Mouse (Mus musculus): ENCODE measurements around the gene Nek7. TPM values are rescaled to one million over a fixed set of nuclear protein-coding genes. Genes with fewer than 3 reads are reported as not detected.

The Nek7 gene
- polyA plus RNA-seq, 1 experiment = 30.6 TPM

GRCm38 (mm10) chr1:138560733-138561132 is 59.2 kb downstream of the Nek7 start:
- Histone ChIP-seq H3K4me1 (ENCODE audit: control insufficient read depth, insufficient read depth, low read length) (no peaks in the 10 kb centered on the region), H3K27ac (ENCODE audit: insufficient read depth, low read length) (no peak overlapping the region), H3K27me3 (ENCODE audit: control insufficient read depth, insufficient read depth, low read length, poor library complexity, severe bottlenecking) (no peaks in the 10 kb centered on the region), H3K36me3 (ENCODE audit: control insufficient read depth, insufficient read depth, low read length, poor library complexity, severe bottlenecking) (no peaks in the 10 kb centered on the region), H3K4me3 (ENCODE audit: low read depth, low read length) (no peak overlapping the region), H3K9me3 (replicated peaks; ENCODE audit: control insufficient read depth, insufficient read depth, low read length, poor library complexity, severe bottlenecking) (no peaks in the 10 kb centered on the region), H3K9ac (ENCODE audit: low read depth, poor library complexity, severe bottlenecking) (no peak overlapping the region)
- TF ChIP-seq EP300 (IDR thresholded peaks at IDR 0.05; ENCODE audit: insufficient read depth, low read depth, low read length) (no peak), POLR2A (IDR thresholded peaks at IDR 0.05; ENCODE audit: insufficient read depth, low read length) (no peak), CTCF (IDR thresholded peaks at IDR 0.05; ENCODE audit: low read depth, low read length) (no peak)

DNA sequence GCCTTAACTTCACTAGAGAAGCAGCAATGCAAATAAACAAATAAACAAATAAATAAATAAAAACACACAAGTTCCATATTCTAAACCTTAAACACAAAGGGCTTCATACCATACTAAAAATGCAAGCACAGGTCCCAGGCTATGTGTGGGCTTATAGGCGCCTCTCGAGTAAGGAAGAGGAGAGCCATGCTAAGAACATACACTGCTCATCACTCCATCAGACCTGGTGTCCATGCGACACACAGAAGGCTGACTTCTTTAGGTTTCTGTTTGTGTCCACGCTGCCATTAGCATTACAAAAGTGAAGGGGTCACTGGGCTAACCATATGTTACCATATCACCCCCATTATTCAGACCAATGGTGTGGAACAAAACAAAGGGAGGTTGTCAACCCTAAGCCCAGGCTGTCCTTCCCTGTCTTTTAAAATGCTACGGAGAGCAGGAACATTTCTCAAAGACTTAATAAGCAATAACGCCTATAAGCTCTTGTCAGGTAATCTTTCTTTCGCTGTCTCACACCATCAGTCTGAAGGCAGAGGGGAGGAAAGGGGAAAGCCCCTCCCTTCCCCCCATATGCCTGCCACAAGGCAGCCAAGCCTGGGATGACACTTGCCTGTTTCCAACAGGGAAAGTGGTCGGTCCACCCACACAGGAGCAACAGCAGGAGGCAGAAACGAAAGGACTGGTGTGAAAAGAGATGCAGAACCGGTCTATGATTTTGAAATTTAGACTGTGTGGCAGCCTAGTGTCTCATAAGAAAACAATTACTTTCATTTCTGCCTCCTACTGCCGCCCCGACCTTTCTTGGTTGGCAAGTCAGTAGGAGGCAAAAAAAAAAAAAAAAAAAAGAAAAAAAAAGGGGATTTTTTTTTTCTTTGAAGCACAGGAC is 60.5 kb downstream of the Nek7 start:
- Histone ChIP-seq H3K27ac (ENCODE audit: insufficient read depth, low read length) (no peak overlapping the region), H3K27me3 (ENCODE audit: control insufficient read depth, insufficient read depth, low read length, poor library complexity, severe bottlenecking) (no peaks in the 10 kb centered on the region), H3K4me3 (ENCODE audit: low read depth, low read length) (no peak overlapping the region), H3K36me3 (ENCODE audit: control insufficient read depth, insufficient read depth, low read length, poor library complexity, severe bottlenecking) (no peaks in the 10 kb centered on the region), H3K9me3 (replicated peaks; ENCODE audit: control insufficient read depth, insufficient read depth, low read length, poor library complexity, severe bottlenecking) (no peaks in the 10 kb centered on the region), H3K4me1 (ENCODE audit: control insufficient read depth, insufficient read depth, low read length) (no peaks in the 10 kb centered on the region), H3K9ac (ENCODE audit: low read depth, poor library complexity, severe bottlenecking) (no peak overlapping the region)
- TF ChIP-seq POLR2A (IDR thresholded peaks at IDR 0.05; ENCODE audit: insufficient read depth, low read length) = no peak
- no peak for TF ChIP-seq CTCF (IDR thresholded peaks at IDR 0.05; ENCODE audit: low read depth, low read length)
- no peak for TF ChIP-seq EP300 (IDR thresholded peaks at IDR 0.05; ENCODE audit: insufficient read depth, low read depth, low read length)

DNA sequence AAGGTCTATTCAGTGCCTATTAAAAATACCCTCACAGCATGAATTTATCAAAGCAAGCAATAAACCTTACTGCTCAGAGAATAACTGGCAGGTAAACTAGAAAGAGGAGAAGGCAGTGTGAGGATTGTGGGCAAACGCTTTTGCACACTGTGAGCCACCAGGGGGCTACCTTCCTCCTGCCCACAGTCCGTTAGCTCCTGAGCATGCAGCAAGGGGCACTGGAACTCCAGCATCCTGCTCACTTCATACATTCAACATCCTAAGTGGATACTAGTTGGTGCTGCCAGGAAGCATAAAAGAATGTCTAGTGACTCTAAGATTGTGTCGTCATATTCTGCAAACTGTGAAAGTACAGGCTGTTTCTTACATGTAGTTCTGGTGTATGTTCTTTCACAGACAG is 61.6 kb downstream of the Nek7 start:
- H3K4me3 ChIP-seq (ENCODE audit: low read depth, low read length) = no peak overlapping the region
- TF ChIP-seq POLR2A (IDR thresholded peaks at IDR 0.05; ENCODE audit: insufficient read depth, low read length) (no peak), EP300 (IDR thresholded peaks at IDR 0.05; ENCODE audit: insufficient read depth, low read depth, low read length) (no peak), CTCF (IDR thresholded peaks at IDR 0.05; ENCODE audit: low read depth, low read length) (peak; percentile 61)
- no peaks in the 10 kb centered on the region for H3K27me3 ChIP-seq (ENCODE audit: control insufficient read depth, insufficient read depth, low read length, poor library complexity, severe bottlenecking)
- H3K36me3 ChIP-seq (ENCODE audit: control insufficient read depth, insufficient read depth, low read length, poor library complexity, severe bottlenecking) = no peaks in the 10 kb centered on the region
- H3K9ac ChIP-seq (ENCODE audit: low read depth, poor library complexity, severe bottlenecking) = no peak overlapping the region
- no peak overlapping the region for H3K27ac ChIP-seq (ENCODE audit: insufficient read depth, low read length)
- no peaks in the 10 kb centered on the region for H3K9me3 ChIP-seq (replicated peaks; ENCODE audit: control insufficient read depth, insufficient read depth, low read length, poor library complexity, severe bottlenecking)
- no peaks in the 10 kb centered on the region for H3K4me1 ChIP-seq (ENCODE audit: control insufficient read depth, insufficient read depth, low read length)

DNA sequence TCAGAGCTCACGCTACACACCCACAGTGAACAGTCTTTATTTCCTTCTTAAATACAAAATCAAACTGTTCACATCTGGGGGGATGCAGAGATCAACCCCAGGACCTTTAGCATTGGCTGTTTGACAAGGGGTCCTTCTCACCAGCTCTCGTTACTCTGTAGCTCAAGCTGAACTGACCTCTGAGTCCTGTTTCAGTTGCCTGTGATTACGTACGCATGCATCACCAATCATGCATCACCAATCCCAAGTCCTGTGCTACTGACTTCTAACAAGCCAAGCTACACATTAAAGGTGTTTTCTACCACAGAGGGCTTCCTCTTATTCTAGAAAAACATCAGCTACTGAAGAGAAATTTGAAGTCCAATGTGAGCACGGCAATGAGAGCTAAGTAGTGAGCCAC is 65.0 kb downstream of the Nek7 start:
- Histone ChIP-seq H3K27ac (ENCODE audit: insufficient read depth, low read length) (no peak overlapping the region), H3K4me3 (ENCODE audit: low read depth, low read length) (no peak overlapping the region), H3K9ac (ENCODE audit: low read depth, poor library complexity, severe bottlenecking) (no peak overlapping the region), H3K36me3 (ENCODE audit: control insufficient read depth, insufficient read depth, low read length, poor library complexity, severe bottlenecking) (no peaks in the 10 kb centered on the region), H3K9me3 (replicated peaks; ENCODE audit: control insufficient read depth, insufficient read depth, low read length, poor library complexity, severe bottlenecking) (no peaks in the 10 kb centered on the region), H3K27me3 (ENCODE audit: control insufficient read depth, insufficient read depth, low read length, poor library complexity, severe bottlenecking) (no peaks in the 10 kb centered on the region), H3K4me1 (ENCODE audit: control insufficient read depth, insufficient read depth, low read length) (no peaks in the 10 kb centered on the region)
- TF ChIP-seq POLR2A (IDR thresholded peaks at IDR 0.05; ENCODE audit: insufficient read depth, low read length) (no peak), CTCF (IDR thresholded peaks at IDR 0.05; ENCODE audit: low read depth, low read length) (no peak), EP300 (IDR thresholded peaks at IDR 0.05; ENCODE audit: insufficient read depth, low read depth, low read length) (no peak)

DNA sequence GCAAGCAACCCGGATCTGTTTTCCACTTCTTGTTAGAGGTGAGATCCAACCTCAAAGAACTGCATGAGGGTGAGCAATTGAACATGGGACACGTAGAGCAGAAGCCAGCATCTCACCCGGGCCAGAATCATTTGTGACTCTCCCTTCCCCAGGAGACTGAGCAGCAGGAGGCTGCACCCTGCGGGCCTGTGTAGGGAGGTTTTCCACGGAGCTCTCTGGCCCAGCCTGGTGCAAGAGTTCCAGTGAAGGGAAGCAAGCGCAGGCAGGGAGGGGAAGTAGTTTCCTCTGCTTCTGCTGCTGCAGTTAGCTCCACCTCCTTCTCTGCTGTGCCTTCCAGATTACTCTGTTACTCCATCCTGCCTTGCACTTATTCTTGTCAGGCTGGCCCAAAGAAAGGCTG is 69.8 kb downstream of the Nek7 start:
- no peaks in the 10 kb centered on the region for H3K9me3 ChIP-seq (replicated peaks; ENCODE audit: control insufficient read depth, insufficient read depth, low read length, poor library complexity, severe bottlenecking)
- no peaks in the 10 kb centered on the region for H3K27me3 ChIP-seq (ENCODE audit: control insufficient read depth, insufficient read depth, low read length, poor library complexity, severe bottlenecking)
- H3K36me3 ChIP-seq (ENCODE audit: control insufficient read depth, insufficient read depth, low read length, poor library complexity, severe bottlenecking) = no peaks in the 10 kb centered on the region
- no peaks in the 10 kb centered on the region for H3K4me1 ChIP-seq (ENCODE audit: control insufficient read depth, insufficient read depth, low read length)
- no peak for TF ChIP-seq EP300 (IDR thresholded peaks at IDR 0.05; ENCODE audit: insufficient read depth, low read depth, low read length)
- no peak for TF ChIP-seq POLR2A (IDR thresholded peaks at IDR 0.05; ENCODE audit: insufficient read depth, low read length)
- TF ChIP-seq CTCF (IDR thresholded peaks at IDR 0.05; ENCODE audit: low read depth, low read length) = no peak
- no peak overlapping the region for H3K9ac ChIP-seq (ENCODE audit: low read depth, poor library complexity, severe bottlenecking)
- H3K4me3 ChIP-seq (ENCODE audit: low read depth, low read length) = peak overlapping the region; percentile 30
- no peak overlapping the region for H3K27ac ChIP-seq (ENCODE audit: insufficient read depth, low read length)

DNA sequence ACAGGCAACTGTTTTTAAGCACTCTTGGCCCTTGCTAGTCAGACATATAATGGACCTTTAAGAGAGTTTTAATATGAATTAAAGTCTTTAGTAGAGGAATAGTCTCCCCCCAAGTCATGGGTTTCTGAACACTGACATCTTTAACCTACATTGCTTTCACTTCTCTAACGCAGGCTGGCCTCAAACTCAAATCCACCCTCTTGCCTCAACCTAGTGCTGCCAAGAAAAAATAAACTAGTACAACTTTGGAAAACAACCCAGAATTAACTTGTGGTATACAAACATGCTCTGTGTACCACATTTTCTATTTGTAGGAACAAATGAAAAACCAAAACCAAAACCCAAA is 77.8 kb downstream of the Nek7 start:
- no peaks in the 10 kb centered on the region for H3K4me1 ChIP-seq (ENCODE audit: control insufficient read depth, insufficient read depth, low read length)
- H3K9ac ChIP-seq (ENCODE audit: low read depth, poor library complexity, severe bottlenecking) = no peak overlapping the region
- no peaks in the 10 kb centered on the region for H3K36me3 ChIP-seq (ENCODE audit: control insufficient read depth, insufficient read depth, low read length, poor library complexity, severe bottlenecking)
- H3K4me3 ChIP-seq (ENCODE audit: low read depth, low read length) = no peak overlapping the region
- no peak overlapping the region for H3K27ac ChIP-seq (ENCODE audit: insufficient read depth, low read length)
- H3K9me3 ChIP-seq (replicated peaks; ENCODE audit: control insufficient read depth, insufficient read depth, low read length, poor library complexity, severe bottlenecking) = no peaks in the 10 kb centered on the region
- no peak for TF ChIP-seq POLR2A (IDR thresholded peaks at IDR 0.05; ENCODE audit: insufficient read depth, low read length)
- no peak for TF ChIP-seq CTCF (IDR thresholded peaks at IDR 0.05; ENCODE audit: low read depth, low read length)
- TF ChIP-seq EP300 (IDR thresholded peaks at IDR 0.05; ENCODE audit: insufficient read depth, low read depth, low read length) = no peak
- no peaks in the 10 kb centered on the region for H3K27me3 ChIP-seq (ENCODE audit: control insufficient read depth, insufficient read depth, low read length, poor library complexity, severe bottlenecking)
